Mouse (Mus musculus) liver, embryonic 15.5 days (tissue): ENCODE results near the gene Tbata. TPM values are rescaled to one million over a fixed set of nuclear protein-coding genes. Genes with fewer than 3 reads are reported as not detected.

Source experiments
- ATAC-seq: fragments of 200-750 bp; cut with Nextera tagmentation; 2 replicates; pipeline ENCODE4 v1.8.0; 2017; ENCODE audit warnings: moderate number of reproducible peaks, mild to moderate bottlenecking, moderate library complexity; ENCODE audit not compliant: insufficient read depth
- H3K27ac ChIP-seq: fragments of 300-500 bp; sonication (generic); replicated peaks from 2 replicates; pipeline ENCODE4 v1.5.1; 2015; ENCODE audit warnings: mild to moderate bottlenecking, inconsistent platforms
- H3K27me3 ChIP-seq: fragments of 300-500 bp; sonication (generic); 2 replicates; pipeline ENCODE4 v1.6.1; 2015; ENCODE audit warnings: mild to moderate bottlenecking, inconsistent platforms
- H3K36me3 ChIP-seq: fragments of 300-500 bp; sonication (generic); replicated peaks from 2 replicates; pipeline ENCODE4 v1.6.1; 2015; ENCODE audit warnings: moderate library complexity, mild to moderate bottlenecking, inconsistent platforms
- H3K4me1 ChIP-seq: fragments of 300-500 bp; sonication (generic); replicated peaks from 2 replicates; pipeline ENCODE4 v1.6.1; 2015; ENCODE audit warnings: inconsistent platforms
- H3K4me2 ChIP-seq: fragments of 300-500 bp; sonication (generic); 2 replicates; pipeline ENCODE4 v1.6.1; 2015; ENCODE audit warnings: moderate library complexity, mild to moderate bottlenecking, inconsistent platforms
- H3K4me3 ChIP-seq: fragments of 300-500 bp; sonication (generic); replicated peaks from 2 replicates; pipeline ENCODE4 v1.5.1; 2015; ENCODE audit warnings: mild to moderate bottlenecking, inconsistent platforms
- H3K9ac ChIP-seq: fragments of 300-500 bp; sonication (generic); 2 replicates; pipeline ENCODE4 v1.6.1; 2015; ENCODE audit warnings: moderate library complexity, mild to moderate bottlenecking, inconsistent platforms
- H3K9me3 ChIP-seq: fragments of 300-500 bp; sonication (generic); replicated peaks from 2 replicates; pipeline ENCODE4 v1.6.1; 2016; ENCODE audit warnings: inconsistent platforms
- WGBS: fragments of 180-500 bp; shearing (Covaris S2); methylation state at CpG from one replicate; pipeline ENCODE4 v1.1.7; 2015; ENCODE audit warnings: mixed read lengths; ENCODE audit not compliant: insufficient replicate concordance; 5-methylcytosine and 5-hydroxymethylcytosine counted together
- polyA plus RNA-seq: library from polyadenylated mRNA; unstranded; fragments of >200 nt; fragmentation: Nextera tagmentation; extraction: Ambion mirVana; gene quantifications from 2 replicates; pipeline ENCODE4 v1.2.1, GENCODE M21; 2015

Gene Tbata
- polyA plus RNA-seq, 1 experiment from 2014 or later = not detected

- Histone ChIP-seq H3K9ac (no peak overlapping the region), H3K4me3 (no peak overlapping the region), H3K36me3 (no peaks in the 10 kb centered on the region), H3K9me3 (no peaks in the 10 kb centered on the region), H3K27ac (no peak overlapping the region), H3K4me2 (no peak overlapping the region), H3K4me1 (0 out of 2 replicates have a peak, but pooled peaks cover 2% of the 10 kb centered on the region), H3K27me3 (peaks cover 15% of the 10 kb centered on the region)
- ATAC-seq = peak; percentile 31; the same call in 1 of the 2 replicates
- WGBS = 17% methylated on average over 11 of the region's 11 CpGs
These were observed 41.1 kb downstream of the Tbata start for GRCm38 (mm10) chr10:61212817-61213216.

- H3K4me3 ChIP-seq = no peak overlapping the region
- no peak overlapping the region for H3K9ac ChIP-seq
- 84% methylated on average over 6 of the region's 6 CpGs for WGBS
- H3K36me3 ChIP-seq = no peaks in the 10 kb centered on the region
- no peak overlapping the region for H3K27ac ChIP-seq
- H3K27me3 ChIP-seq = peaks cover 15% of the 10 kb centered on the region
- 0 out of 2 replicates have a peak, but pooled peaks cover 2% of the 10 kb centered on the region for H3K4me1 ChIP-seq
- no peak overlapping the region for H3K4me2 ChIP-seq
- no peaks in the 10 kb centered on the region; the same call in 1 of the 2 replicates for H3K9me3 ChIP-seq
- ATAC-seq = no peak
These were observed 43.9 kb downstream of the Tbata start for GRCm38 (mm10) chr10:61215658-61216057.

GRCm38 (mm10) chr10:61216163-61216562, 44.4 kb downstream of the Tbata start:
- ATAC-seq = no peak
- Histone ChIP-seq H3K27me3 (peaks cover 15% of the 10 kb centered on the region), H3K9ac (no peak overlapping the region), H3K36me3 (no peaks in the 10 kb centered on the region), H3K9me3 (no peaks in the 10 kb centered on the region; the same call in 1 of the 2 replicates), H3K4me1 (0 out of 2 replicates have a peak, but pooled peaks cover 2% of the 10 kb centered on the region), H3K4me2 (no peak overlapping the region), H3K4me3 (no peak overlapping the region), H3K27ac (no peak overlapping the region)
- WGBS = 16% methylated on average over 4 of the region's 4 CpGs

GRCm38 (mm10) chr10:61219318-61219717, 47.6 kb downstream of the Tbata start:
- H3K4me2 ChIP-seq = no peak overlapping the region
- no peaks in the 10 kb centered on the region for H3K4me1 ChIP-seq
- WGBS = 76% methylated on average over 4 of the region's 4 CpGs
- no peaks in the 10 kb centered on the region; the same call in 1 of the 2 replicates for H3K9me3 ChIP-seq
- H3K9ac ChIP-seq = no peak overlapping the region
- no peaks in the 10 kb centered on the region for H3K36me3 ChIP-seq
- H3K27me3 ChIP-seq = no peaks in the 10 kb centered on the region
- H3K4me3 ChIP-seq = no peak overlapping the region
- no peak for ATAC-seq
- H3K27ac ChIP-seq = no peak overlapping the region

- ATAC-seq = no peak
- WGBS = 59% methylated on average over 5 of the region's 5 CpGs
- no peak overlapping the region for H3K9ac ChIP-seq
These were observed 53.9 kb downstream of the Tbata start for GRCm38 (mm10) chr10:61225694-61226093.

GRCm38 (mm10) chr10:61226784-61227396, 55.1 kb downstream of the Tbata start:
- Histone ChIP-seq H3K36me3 (no peaks in the 10 kb centered on the region), H3K4me2 (no peak overlapping the region), H3K9me3 (no peaks in the 10 kb centered on the region), H3K27ac (no peak overlapping the region), H3K4me3 (no peak overlapping the region), H3K4me1 (no peaks in the 10 kb centered on the region), H3K27me3 (no peaks in the 10 kb centered on the region), H3K9ac (no peak overlapping the region)
- ATAC-seq = no peak
- 43% methylated on average over 4 of the region's 4 CpGs for WGBS

More at GRCm38 (mm10) chr10:61225694-61226093, 53.9 kb downstream of the Tbata start:
- no peak overlapping the region for H3K4me2 ChIP-seq
- H3K4me3 ChIP-seq = no peak overlapping the region
- H3K9me3 ChIP-seq = no peaks in the 10 kb centered on the region
- H3K27me3 ChIP-seq = no peaks in the 10 kb centered on the region
- H3K4me1 ChIP-seq = no peaks in the 10 kb centered on the region
- H3K27ac ChIP-seq = no peak overlapping the region
- H3K36me3 ChIP-seq = no peaks in the 10 kb centered on the region

DNA sequence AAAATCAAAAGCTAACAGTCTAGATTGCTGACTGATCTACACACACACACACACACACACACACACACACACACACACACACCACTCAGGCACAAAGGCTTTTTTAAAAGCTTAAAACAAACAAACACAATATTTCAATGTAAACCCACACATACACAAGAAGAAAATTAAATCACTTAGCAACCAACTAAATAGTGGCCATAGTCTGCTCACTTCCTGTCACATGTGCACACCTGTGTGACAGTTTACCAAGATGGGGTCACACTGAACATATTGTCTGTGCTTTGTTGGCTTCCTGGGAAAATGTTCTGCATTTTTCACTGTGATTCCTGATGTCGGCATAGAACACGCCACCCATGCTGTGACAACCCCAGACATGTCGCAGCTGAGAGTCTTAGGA, 60.0 kb downstream of the Tbata start:
- Histone ChIP-seq H3K27me3 (no peaks in the 10 kb centered on the region), H3K4me3 (no peak overlapping the region), H3K27ac (no peak overlapping the region), H3K36me3 (no peaks in the 10 kb centered on the region), H3K9me3 (no peaks in the 10 kb centered on the region), H3K4me1 (no peaks in the 10 kb centered on the region), H3K9ac (no peak overlapping the region), H3K4me2 (no peak overlapping the region)
- 70% methylated on average over 3 of the region's 3 CpGs for WGBS
- ATAC-seq = no peak

DNA sequence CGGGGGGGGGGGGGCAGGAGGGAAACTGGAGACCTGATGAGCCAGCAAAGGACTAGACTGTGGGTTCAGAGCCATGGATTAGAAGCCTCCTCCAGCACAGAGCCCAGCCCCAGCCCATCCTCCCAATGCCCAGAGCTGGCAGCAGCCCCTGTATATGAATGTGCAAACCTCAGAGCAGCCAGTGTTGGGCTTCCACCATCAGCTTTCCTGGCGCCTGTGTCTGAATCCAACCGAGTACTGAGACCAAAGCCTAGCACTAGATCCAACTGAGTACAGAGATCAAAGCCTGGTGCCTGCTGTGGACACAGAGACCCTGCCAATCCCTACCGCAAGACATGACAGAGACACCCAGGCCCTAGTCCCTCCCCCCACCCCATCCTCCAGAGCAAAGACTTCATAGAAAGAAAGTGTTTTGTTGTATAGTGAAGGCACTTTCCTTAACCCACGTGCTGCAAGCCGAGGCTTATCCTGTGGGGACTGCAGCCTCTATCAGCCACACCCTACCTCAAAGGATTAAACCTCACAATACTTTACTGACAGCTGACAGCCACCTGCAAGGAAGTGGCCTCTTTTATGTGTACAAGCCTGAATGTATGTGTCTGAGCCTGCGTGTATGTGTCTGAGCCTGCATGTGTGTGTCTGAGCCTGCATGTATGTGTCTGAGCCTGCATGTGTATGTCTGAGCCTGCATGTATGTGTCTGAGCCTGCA, 61.3 kb downstream of the Tbata start:
- Histone ChIP-seq H3K4me1 (no peaks in the 10 kb centered on the region), H3K27me3 (no peaks in the 10 kb centered on the region), H3K4me3 (no peak overlapping the region), H3K36me3 (no peaks in the 10 kb centered on the region), H3K9ac (no peak overlapping the region), H3K9me3 (no peaks in the 10 kb centered on the region), H3K27ac (no peak overlapping the region), H3K4me2 (no peak overlapping the region)
- ATAC-seq = no peak
- WGBS = 40% methylated on average over 7 of the region's 7 CpGs

DNA sequence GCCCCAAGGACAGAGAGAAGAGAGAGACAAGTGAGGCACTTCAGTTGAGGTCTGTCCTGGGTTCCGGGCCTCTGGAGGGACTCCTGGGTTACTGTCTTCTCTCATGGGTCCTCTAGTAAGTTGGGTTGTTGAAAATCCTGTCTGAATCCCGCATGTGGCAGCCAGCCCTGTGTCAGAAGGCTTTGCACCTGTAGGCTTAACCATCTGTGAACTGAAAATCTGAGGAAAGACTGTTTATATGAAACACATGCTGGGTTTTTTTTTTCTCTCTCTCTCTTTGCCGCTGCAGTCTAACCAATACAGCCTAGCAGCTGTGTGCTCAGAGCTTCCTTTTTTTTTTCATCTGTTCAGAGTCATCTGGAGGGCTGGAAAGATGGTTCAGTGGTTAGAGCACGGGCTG, 62.6 kb downstream of the Tbata start:
- Histone ChIP-seq H3K4me3 (no peak overlapping the region), H3K36me3 (no peaks in the 10 kb centered on the region), H3K27me3 (no peaks in the 10 kb centered on the region), H3K4me1 (no peaks in the 10 kb centered on the region), H3K4me2 (no peak overlapping the region), H3K9ac (no peak overlapping the region), H3K9me3 (no peaks in the 10 kb centered on the region), H3K27ac (no peak overlapping the region)
- WGBS = 54% methylated on average over 4 of the region's 4 CpGs
- ATAC-seq = no peak

GRCm38 (mm10) chr10:61235677-61236267, 64.0 kb downstream of the Tbata start:
- Histone ChIP-seq H3K4me1 (no peaks in the 10 kb centered on the region), H3K4me3 (no peak overlapping the region), H3K36me3 (no peaks in the 10 kb centered on the region), H3K27ac (no peak overlapping the region), H3K4me2 (no peak overlapping the region), H3K9me3 (no peaks in the 10 kb centered on the region), H3K27me3 (no peaks in the 10 kb centered on the region), H3K9ac (no peak overlapping the region)
- no peak for ATAC-seq
- WGBS = 72% methylated on average over 6 of the region's 6 CpGs

DNA sequence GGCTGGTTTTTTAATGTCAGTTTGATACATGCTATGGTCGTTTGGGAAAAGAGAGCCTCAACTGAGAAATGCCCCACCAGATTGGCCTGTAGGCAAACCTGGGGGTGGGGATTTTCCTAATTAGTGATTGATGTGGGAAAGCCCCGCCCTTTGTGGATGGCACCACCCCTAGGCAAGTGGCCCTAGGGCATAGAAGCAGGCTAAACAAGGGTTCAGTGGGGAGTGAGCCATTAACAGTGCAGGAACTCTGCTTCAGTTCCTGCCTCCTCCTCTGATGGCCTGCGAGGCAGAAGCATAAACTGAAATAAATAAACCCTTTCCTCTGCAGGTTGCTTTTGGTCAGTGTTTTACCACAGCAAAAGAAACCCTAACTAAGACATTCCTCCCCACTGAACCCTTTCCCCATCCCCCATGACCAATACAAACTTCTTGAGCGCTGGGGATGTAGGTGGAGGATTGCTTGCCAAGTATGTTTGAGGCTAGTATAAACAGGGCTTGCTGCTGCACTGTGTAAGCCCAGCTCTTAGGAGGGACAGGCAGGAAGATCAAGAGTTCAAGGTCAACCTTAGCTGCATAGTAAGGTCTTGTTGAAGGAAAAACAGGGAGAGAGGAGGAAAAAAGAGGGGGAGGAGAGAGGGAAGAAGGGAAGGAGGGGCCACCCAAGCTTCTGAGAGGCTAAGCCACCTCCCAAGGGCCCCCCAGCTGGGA, 65.1 kb downstream of the Tbata start:
- no peak for ATAC-seq
- 32% methylated on average over 4 of the region's 4 CpGs for WGBS

More for the DNA sequence above, 65.1 kb downstream of the Tbata start:
- Histone ChIP-seq H3K4me2 (no peak overlapping the region), H3K4me3 (no peak overlapping the region), H3K27ac (no peak overlapping the region), H3K9ac (no peak overlapping the region), H3K4me1 (no peaks in the 10 kb centered on the region), H3K36me3 (no peaks in the 10 kb centered on the region), H3K27me3 (no peaks in the 10 kb centered on the region), H3K9me3 (no peaks in the 10 kb centered on the region)
